Mouse (Mus musculus) telencephalon, adult 2 months (tissue): ENCODE data around the gene Pcnp.

Experiments used
- DNase-seq: peaks from one replicate; pipeline ENCODE4 v3.0.0-alpha.2; 2011; ENCODE audit warnings: low read depth, low spot score

Pcnp gene

DNA sequence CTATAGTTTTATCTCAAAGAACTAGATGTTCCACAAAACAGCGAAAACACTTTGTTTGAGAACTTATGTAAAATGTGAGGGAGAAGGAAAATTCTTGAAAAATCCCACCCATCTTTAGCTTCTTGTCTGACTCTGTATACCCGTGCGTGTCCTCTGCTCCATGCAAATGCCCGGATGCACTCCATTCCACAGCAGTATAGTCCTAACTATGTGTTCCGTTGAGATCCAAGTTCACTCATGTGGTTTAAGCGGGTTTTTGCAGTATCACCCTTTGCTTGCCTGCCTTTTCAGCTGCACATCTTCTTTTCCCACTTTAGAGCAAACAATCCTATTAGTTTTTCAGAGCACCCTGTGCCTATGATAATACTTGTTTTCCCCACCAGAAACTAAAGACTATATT is 7.0 kb upstream of the Pcnp start:
- DNase-seq, result no peak

DNA sequence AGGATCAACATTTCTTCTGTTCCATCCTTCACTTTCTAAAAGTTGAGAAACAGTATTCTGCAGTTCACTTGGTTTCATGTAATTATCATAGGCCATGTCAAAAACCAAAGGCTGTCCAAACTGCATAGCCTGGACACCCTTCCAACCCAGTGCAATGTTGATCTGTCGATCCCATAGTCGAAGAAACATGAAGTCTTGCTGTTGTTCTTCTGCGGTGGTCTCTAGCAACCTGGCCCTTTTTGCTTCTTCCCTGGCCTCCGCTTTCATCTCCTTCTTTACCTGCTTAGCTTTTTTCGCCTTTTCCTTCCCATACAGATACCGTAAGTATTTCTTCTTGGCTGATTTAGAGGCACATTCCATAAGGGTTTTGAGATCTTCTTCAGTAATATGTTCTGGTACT is 5.0 kb upstream of the Pcnp start:
- DNase-seq, result no peak

DNA sequence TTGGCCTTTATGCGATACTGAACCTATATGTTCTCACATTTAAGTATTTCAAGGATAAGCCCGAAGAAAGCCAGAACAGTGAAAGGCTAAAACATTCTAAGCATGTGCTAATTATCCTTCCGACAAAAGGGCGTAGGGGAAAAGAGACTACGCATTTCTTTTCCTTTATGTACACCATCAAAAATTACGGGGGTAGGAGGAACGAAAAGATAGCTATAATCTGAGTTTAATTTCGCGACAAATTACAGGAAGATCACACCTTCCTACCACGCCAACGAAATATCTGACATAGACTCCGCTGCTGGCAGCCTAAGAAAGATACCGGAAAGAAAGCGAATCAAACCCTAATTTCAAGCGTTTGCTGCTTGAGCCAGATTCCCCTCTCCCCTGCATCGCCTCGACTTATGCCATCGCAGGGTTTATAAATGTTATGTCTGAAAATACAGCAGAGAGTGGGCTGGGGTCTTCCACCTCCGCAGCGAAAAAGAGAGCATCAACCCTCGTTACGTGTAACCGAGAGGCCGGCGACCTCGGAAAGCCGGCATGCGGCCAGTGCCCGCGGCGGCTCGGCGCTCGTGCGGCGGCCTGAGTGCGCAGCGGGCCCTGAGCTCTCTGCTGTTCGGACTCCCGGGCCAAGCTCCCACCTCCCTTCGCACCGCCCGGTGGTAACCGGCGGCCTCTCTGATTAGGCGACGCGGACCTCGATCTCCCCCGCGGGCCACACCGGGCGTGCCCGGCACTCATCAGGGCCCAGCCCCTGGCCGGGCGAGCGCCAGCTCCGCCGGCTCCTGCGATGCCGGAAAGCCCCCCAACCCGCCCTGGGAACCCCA is 602 bp downstream of the Pcnp start:
- DNase-seq, result peak; percentile 12

DNA sequence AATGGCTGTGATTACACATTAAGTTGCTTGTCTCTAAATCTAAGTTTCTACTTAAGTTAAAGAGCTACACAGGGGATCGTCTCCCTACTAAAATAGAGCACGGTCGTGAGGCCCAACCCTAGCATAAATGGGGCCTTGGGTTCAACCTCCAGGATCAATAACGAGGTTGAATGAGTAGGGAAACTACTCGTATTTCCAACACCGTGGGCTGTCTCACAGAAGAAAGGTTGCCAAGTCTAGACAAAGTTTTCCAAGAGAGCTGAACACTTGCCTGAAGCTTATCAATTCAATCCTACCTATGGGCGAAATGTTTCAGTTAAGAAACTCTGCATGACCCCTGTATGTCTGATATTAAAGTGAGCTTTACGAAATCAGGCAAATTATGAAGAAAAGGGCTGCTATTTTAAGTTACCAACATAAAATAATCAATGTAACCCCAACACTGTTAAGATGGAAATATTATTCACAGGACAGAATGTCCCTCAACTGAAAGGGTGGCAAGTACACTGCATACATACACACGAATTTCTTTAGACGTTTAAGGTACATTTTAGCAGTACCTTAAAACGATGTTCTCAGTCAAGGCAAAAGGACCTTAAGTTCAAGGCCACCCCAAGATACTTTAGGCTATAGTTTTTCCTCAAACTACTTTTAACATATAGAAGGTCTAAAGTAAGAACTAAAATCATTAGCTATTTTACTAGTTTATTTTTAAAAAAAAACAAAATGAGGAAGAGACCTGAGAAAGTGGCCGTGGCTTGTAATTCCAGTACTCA is 1.5 kb downstream of the Pcnp start:
- DNase-seq, result no peak

DNA sequence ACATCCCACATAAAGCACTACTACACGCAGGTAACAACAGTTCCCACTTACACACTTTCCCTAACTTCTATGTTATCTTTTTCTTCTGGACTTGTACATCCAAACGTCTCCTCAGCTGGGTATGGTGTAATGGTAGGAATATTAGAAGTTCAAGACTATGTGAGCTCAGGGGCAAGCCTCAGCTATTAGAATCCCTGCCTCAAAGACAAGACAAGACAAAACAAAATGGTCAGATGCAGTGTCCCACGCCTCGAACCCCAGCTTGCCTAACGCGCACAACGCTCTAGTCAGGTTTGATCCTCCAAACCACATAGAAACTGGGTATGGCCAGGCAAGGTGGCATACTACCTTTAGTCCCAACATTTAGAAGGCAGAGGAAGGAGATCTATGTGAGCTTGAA is 9.9 kb downstream of the Pcnp start:
- no peak for DNase-seq

DNA sequence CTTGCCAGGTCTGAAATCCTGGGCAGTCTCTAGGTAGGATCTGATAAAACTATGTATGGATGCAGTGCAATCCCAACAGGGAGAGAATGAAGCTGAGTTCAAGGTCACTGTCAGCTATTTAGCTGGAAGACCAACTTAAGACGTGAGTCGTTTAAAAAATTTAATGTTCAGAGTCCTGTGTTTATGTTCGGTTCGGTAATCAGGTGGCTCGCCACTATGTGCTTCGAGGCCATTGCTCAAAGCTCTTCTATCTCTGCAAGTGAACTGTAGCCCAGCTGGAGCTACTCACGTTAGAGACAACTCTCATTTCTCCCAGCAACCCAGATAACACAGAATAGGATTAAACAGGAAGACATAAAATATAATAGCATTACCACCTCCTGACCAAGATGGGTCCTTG is 15.5 kb downstream of the Pcnp start:
- no peak for DNase-seq

DNA sequence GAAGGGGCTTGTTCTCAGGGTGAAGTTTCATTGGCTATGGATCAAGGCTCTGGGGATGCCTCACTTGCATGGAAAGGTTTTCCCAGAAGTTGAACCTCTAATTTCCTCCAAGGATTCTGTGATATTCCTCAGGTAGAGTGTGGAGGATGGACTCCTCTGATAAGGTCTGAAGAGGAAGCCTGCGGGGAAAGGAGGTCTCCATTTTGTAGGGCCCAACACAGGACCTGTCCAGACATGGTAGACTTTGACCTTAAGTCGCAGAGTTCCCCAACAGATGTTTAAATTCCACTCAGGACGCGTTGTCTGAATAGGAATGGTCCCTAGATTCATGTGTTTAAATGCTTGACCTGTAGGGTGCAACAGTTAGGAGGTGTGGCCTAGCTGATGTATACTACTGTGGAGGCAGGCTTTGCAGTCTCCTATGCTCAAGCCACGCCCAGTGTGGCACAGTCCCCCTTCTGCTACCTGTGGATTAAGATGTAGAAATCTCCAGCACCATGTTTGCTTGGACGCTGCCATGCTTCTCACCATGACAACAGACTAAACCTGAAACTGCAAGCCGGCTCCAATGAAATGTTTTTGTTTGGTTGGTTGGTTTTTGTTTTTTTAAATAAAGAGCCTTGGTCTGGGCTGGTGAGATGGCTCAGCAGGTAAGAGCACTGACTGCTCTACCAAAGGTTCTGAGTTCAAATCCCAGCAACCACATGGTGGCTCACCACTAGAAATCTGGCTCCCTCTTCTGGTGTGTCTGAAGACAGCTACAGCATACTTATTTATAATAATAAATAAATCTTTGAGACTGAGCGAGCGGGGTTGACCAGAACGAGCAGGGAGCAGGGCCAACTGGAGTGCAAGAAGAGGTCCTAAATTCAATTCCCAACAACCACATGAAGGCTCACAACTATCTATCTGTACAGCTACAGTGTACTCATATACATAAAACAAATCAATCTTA is 16.5 kb downstream of the Pcnp start:
- no peak for DNase-seq

DNA sequence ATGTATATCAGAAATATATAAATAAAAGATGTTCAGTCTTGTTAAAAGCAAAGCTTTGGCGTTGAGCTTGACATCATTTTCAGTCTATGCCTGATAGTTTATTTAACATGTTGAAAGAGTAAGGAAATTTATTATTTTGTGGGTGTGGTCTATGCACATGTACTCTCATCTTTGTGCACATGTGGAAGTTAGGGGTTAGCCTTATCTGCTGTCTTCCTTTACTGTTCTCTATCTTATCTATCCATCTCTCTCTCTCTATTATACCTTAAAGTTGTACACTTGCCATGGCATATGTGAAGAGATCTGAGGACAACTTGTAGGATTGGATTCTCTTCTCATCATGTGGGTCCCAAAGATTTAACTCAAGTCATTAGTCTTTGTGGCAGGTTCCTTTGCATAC is 20.7 kb downstream of the Pcnp start:
- DNase-seq, result no peak

DNA sequence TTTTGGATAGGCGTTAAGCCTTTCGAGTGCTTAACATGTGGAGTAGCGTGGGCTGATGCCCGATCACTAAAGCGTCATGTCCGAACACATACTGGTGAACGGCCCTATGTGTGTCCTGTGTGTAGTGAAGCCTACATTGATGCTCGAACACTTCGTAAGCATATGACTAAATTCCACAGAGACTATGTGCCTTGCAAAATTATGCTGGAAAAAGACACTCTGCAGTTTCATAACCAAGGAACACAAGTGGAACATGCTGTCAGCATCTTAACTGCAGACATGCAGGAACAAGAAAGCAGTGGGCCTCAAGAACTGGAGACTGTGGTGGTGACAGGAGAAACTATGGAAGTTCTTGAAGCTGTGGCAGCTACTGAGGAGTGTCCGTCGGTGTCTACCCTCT is 22.7 kb downstream of the Pcnp start:
- peak; percentile 17 for DNase-seq

DNA sequence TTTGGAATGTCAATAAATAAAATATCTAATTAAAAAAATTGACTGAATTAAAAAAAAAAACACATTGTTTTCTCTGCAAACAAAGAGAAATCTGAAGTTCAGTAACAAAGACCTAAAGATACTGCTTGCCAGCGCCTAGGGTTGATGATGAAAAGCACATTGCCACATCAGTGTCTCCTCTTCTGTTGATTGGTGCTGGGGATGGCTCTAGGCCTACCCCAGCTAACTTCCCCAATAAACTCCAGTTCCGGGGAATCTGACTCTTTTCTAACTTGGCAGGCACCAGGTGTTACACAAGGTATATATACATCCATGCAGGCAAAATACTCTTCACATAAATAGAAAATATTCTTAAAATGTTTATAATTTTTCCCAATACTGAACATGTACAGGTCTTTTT is 35.3 kb downstream of the Pcnp start:
- DNase-seq, result no peak

DNA sequence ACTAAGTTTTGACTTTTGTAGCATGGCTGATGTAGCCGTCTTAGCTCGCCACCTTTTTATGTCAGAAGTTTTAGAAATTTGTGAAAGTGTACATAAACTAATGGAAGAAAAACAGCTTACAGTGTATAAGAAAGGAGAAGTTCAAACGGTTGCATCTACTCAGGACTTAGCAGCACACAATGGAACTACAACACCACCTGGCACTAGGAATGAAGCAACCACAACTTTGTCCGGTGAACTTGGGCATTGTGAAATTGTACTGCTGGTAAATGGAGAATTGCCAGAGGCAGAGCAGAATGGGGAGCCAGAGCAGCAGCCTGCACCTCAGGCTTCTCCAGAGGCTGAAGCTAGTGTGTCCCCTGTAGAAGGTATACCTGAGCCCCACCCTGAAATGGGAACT is 39.2 kb downstream of the Pcnp start:
- no peak for DNase-seq

DNA sequence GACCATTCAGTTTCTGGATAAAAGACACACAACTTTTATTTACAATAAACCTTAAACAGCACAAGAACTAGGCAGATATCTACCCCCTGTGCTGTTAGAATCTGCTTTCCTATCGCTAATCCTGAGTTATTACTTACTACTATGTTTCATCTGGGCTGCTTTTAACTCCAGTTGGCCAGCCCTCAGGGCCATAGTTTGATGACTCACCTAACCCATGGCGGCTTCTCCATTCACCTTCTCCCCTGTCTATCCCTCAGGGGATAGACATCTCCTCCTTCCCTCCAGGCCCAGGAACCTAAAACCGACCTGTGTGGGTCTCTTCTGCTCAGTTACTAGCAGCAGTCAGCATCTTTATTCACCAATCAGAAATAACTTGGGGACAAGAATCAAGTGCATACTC is 43.5 kb downstream of the Pcnp start:
- no peak for DNase-seq

DNA sequence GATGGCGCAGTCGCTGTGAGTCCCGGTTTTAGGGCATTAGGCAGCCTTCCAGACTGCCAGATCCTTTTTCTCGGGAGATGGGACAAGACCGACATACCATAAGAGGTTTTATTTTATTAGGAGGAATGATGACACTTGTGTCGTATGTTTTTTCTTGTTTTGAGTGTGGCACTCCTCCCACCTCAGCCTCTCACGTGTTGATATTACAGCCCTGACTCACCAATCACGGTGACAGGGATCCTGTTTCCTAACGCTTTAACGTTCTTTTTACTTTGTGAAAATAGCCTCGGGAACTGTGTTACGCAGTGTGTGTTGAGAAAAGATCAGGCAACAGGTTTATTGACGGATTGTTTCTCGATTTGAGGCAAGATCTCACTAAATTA is 54.6 kb downstream of the Pcnp start:
- no peak for DNase-seq

DNA sequence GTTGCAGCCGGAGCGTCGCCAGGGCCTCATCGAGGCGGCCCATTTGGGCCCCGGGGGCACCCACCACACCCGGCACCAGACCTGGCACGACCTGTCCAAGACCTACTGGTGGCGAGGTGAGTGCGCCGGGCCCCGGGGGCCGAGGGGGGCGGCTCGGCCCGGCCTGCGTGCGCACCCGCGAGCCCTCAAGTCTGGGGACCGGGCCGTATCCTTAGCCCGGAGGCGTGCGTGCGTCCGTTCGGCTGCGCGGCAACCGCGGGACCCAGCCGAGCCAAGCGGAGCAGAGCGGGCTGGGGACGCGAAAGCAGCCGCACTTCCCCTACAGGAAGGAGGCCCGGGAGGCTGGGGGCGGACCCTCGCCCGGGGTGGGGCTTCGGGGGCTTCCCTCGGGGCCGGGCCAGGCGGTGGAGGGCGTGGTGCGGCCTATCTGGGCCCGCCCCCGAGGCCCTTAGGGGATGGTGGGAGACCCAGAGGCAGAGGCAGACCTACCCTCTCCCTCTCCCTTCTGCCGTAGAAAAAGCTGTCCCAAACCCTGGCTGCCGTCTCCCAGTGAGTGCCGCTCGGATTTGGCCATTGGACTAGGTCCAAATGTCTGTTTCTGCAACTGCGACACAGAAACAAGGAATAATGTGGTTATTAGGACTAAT is 55.2 kb downstream of the Pcnp start:
- no peak for DNase-seq

DNA sequence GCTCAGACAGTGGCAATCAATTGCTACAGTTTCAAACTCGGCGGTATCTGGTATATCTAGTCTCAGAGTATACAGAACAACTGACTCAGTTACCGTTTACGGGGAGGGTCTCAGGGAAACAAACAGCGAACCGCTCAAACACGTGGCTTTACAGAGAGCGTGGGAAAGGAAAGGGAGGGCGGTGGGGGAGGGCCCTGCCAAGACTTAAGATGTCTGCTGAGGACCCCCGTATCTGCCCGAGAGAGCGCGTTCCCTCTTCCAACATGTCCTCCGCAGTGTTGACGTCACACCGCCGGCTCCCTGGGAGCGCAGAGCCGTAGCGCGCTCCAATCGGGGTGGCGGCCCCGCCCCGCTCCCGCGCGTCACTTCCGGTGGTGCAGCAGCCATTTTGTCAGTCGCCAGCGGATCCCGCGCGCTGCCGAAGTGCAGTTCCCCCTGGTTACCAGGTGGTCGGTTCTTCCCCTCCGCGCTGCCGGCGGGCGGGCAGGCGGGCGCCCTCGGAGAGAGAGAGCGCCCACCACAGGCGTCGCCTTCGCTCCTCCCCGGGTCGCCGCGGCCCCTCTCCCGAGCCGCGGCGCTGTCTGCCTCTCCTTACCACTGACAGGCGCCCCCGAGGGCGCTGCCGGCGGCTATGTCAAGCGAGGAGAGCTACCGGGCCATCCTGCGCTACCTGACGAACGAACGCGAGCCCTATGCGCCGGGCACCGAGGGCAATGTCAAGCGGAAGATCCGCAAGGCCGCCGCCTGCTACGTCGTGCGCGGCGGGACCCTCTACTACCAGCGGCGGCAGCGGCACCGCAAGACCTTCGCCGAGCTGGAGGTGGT is 55.9 kb downstream of the Pcnp start, which contains the start of gene Zbtb11:
Gene Zbtb11 (plus strand): TSS at position 453 of the 825 bp plus-strand sequence.
- peak; percentile 98 for DNase-seq

DNA sequence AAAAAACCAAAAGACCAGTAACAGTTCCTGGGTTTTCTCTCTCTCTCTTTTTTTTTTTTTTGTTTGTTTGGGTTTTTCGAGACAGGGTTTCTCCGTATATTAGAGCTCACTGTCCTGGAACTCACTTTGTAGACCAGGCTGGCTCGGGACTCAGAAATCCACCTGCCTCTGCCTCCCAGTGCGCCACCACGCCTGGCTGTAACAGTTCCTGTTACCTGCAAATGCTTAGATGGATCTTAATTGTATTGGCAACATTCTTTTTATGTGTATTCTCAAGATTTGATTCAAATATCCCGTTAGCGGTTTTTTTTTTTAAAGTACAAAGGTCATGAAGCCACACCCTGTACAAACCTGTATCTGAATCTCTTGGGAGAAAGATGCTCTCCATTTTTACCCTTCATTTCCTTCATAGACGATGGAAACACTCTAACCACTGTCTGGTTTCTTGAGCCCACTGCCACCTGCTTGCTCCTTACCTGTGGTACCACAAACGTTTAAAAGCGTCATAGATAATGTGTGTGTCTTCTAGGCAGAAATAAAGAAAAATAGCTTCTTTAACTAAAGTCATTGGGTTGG is 56.8 kb downstream of the Pcnp start:
- DNase-seq, result no peak

DNA sequence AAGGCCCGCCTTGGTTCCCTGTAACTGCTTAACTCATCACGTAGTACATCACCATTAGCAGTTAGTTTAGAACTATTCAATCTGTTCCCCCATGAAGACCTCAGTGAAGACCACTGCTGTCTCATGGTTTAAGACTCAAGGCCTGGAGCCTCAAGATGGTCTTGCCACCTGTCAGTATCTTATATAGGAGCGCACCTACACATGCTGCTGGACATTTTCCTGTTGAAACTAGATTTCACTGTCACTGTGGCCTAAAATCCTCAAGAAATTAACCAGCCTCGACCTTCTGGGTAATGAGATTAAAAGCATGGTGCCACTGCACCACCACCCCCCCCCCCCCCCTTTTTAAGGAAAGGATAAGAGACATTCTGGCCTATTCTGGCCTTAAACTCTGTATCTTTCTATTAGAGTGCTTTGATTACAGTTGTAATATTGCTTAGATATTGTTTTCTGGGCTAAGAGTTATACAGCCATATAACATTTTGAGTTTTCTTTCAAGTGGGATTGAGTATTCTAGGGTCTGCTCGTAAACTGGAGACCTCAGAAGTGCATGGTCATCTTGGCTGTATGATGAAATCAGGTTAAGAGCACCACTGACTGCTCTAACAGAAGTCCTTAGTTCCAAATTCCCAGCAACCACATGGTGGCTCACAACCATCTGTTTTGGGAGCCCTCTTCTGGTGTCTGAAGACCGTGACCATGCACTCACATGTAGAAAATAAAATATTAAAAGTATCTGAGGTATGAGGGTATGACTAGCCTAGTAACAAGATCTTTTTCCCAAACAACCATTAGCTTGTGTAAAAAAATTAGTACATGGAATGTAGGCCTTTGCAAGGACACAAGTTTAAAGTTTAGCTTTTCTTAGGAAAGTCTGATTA is 57.6 kb downstream of the Pcnp start:
- DNase-seq, result no peak

DNA sequence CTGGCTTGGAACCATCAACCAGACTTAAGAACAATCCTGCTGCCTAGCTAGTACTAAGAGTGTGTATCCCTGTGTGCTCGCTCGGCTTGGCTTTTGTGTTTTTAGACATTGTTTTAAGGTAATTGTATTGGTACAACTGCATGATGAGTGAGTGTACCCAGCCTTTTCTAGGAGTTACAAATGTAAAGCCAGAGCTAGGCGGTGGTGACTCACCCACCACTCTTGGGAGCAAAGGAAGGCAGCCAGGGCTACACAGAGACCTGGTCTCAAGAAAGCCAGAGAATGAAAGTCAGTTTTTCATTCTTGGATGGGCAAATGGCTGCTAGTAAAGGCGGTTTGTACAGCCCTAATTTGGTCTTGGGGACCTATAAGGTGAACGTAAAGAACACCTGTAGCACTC is 59.1 kb downstream of the Pcnp start:
- no peak for DNase-seq

DNA sequence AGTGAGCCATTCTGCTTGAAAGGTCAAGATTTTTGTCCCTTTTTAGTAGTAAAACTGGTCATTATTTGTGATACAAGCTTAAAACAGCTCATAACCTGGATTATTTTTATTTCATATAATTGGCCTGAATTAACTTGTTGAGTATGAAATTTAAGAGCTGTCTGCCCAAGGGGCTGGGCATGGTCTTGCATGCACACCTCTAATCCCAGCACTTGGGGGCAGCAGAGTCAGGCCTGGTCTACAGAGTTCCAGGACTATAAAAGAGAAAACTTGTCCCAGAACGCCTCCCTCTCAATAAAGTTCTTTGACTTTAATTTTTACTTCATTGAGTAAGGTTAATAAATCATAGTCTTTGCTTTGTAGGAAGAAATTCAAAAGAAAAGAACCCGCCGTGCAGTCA is 60.4 kb downstream of the Pcnp start:
- no peak for DNase-seq
